Mouse (Mus musculus): Measurements from ENCODE around the gene Psg22. TPM values are rescaled to one million over a fixed set of nuclear protein-coding genes. Genes with fewer than 3 reads are reported as not detected.
A peak's percentile ranks its signal among the peaks of the same experiment; 100 is the strongest.
"Not testable (repeated sequence)": the region's sequence is repeated elsewhere in the genome, so short reads cannot be mapped to it uniquely, and the experiment has no call there.

Psg22 gene
- total and polyA plus RNA-seq, 2 experiments from 2014 or later: 0.05 TPM; not detected in 1

DNA sequence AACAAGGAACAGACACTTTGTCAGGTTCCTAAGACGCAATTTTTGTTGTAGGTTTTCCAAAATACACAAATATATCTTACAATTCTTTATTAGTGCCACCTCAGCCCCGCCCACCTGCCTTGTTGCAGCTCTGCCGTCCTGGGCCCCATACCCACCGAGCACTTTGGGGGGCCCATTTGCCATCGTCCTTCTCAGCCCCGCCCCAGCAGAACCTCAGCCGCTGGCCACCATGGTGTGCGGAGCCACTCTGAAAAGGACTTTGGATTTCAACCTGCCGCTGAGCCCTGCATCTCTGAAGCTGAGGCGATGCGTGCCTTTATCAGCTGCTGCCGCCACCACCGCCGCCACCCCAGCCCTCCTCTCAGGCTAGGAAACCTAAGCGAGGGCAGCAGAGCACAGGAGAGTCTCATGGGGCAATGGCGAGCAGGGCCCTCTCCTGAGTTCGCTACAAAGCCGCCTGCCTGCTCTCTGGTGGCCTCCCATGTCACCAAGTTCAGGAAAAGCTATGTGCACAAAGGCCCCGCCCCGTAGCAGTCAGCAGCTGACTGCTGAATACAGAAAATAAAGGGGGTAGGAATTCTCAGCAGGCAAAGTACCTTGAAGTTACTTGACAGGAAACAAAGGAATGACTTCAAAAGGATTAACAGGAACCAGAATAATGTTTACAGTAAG is 28.4 kb downstream of the Psg22 start:
- ATAC-seq (ENCODE audit: insufficient read depth, low read depth): no peak

DNA sequence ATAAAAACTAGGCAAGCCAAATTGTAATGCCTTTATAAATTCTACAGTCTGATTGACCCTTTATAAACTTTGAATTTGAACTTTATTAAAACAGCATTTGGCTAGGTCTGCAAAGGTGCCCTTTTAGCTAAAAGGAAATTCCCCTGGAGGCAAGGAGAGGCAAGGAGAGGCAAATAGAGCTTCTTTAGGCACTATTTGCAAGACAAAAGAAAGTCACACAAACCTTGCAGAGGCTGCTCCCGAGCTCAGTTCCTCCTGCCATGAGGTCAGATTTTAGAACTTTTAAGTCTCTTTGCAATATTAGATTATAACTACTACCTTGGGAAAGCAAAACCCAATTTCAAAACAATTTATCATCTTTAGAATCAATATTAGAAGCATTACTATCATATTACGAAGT is 29.5 kb downstream of the Psg22 start:
- H3K27me3 ChIP-seq (ENCODE audit: control insufficient read depth, insufficient read depth, low read length); H3K9me3 ChIP-seq (replicated peaks; ENCODE audit: control insufficient read depth, low read length): not testable (repeated sequence)
- 72% methylated on average over 2 of the region's 2 CpGs for WGBS

More for the DNA sequence above, 28.4 kb downstream of the Psg22 start:
- H3K27ac ChIP-seq (ENCODE audit: low read depth): no peak overlapping the region
- peak overlapping the region; percentile 29 for H3K4me3 ChIP-seq (ENCODE audit: low read depth, low read length)
- H3K9ac ChIP-seq (replicated peaks; ENCODE audit: low read depth, low read length): peak overlapping the region; percentile 46
- no peaks in the 10 kb centered on the region for H3K9me3 ChIP-seq (replicated peaks; ENCODE audit: control insufficient read depth, low read length)
- DNase-seq (ENCODE audit: low spot score): peak; percentile 14
- 10% methylated on average over 20 of the region's 20 CpGs for WGBS
- H3K27me3 ChIP-seq (ENCODE audit: control insufficient read depth, insufficient read depth, low read length): peaks cover 6% of the 10 kb centered on the region
- TF ChIP-seq EP300 (IDR thresholded peaks at IDR 0.05; ENCODE audit: low read depth) (no peak), CTCF (IDR thresholded peaks at IDR 0.05; ENCODE audit: low read depth) (no peak)
- peak overlapping the region; percentile 57 for H3K4me2 ChIP-seq (ENCODE audit: low read depth, low read length)
- H3K4me1 ChIP-seq (ENCODE audit: control insufficient read depth, insufficient read depth): 0 out of 2 replicates have a peak, but pooled peaks cover 3% of the 10 kb centered on the region
- no peaks in the 10 kb centered on the region for H3K36me3 ChIP-seq (replicated peaks; ENCODE audit: control insufficient read depth, insufficient read depth, low read length)

DNA sequence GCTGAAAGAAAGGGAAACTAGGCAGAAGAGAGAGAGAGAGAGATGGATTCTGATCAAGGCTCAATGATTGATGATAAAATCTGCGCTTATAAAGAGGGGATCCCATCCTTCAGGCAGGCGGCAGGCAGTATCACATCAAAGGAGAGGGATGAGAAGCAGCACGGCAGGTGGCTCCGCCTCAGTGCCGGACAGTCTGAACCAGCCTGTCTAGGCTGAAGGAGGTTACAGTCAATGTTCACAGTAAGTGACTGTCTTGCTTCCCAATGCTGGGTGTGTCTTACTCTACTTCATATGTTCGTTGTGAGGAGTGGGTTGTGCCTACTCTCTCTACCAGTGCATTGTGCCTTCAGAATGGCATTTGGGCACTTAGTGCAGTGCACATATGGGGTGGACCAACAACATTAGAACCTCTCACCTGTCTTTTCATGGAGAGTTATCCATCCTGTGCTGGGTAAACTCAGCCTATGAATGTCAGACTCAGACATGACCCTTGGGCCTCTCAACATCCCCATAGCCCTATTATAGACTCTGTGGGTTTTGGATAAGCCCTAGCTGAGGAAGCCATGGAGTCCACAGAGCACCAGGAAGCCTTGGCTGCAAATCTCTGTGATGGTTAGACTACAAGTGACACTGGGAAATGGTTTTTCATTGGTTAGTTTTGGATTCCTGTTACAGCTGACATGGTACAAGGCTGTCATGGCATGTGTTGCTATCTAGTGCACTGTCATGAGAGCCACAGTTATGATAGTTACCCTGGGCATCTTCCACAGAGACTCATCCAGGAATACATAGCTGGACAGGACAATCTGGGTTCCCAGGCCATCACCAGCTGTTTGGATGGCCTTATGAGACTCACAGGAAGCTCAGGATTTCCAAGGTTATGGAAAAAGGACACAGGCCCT is 31.4 kb downstream of the Psg22 start:
- TF ChIP-seq EP300 (IDR thresholded peaks at IDR 0.05; ENCODE audit: low read depth) (no peak), CTCF (IDR thresholded peaks at IDR 0.05; ENCODE audit: low read depth) (no peak)
- H3K9ac ChIP-seq (replicated peaks; ENCODE audit: low read depth, low read length): no peak overlapping the region
- no peaks in the 10 kb centered on the region for H3K36me3 ChIP-seq (replicated peaks; ENCODE audit: control insufficient read depth, insufficient read depth, low read length)
- no peak overlapping the region for H3K4me2 ChIP-seq (ENCODE audit: low read depth, low read length)
- ATAC-seq (ENCODE audit: insufficient read depth, low read depth): no peak
- H3K4me1 ChIP-seq (ENCODE audit: control insufficient read depth, insufficient read depth): 0 out of 2 replicates have a peak, but pooled peaks cover 3% of the 10 kb centered on the region
- no peak overlapping the region for H3K27ac ChIP-seq (ENCODE audit: low read depth)
- H3K4me3 ChIP-seq (ENCODE audit: low read depth, low read length): no peak overlapping the region
- peaks cover 6% of the 10 kb centered on the region for H3K27me3 ChIP-seq (ENCODE audit: control insufficient read depth, insufficient read depth, low read length)
- WGBS: 30% methylated on average over 6 of the region's 6 CpGs
- no peak for DNase-seq (ENCODE audit: low spot score)
- H3K9me3 ChIP-seq (replicated peaks; ENCODE audit: control insufficient read depth, low read length): no peaks in the 10 kb centered on the region

More for the DNA sequence above, 29.5 kb downstream of the Psg22 start:
- not testable (repeated sequence) for H3K4me3 ChIP-seq (ENCODE audit: low read depth, low read length); H3K36me3 ChIP-seq (replicated peaks; ENCODE audit: control insufficient read depth, insufficient read depth, low read length); H3K27ac ChIP-seq (ENCODE audit: low read depth); H3K4me2 ChIP-seq (ENCODE audit: low read depth, low read length); DNase-seq (ENCODE audit: low spot score); H3K4me1 ChIP-seq (ENCODE audit: control insufficient read depth, insufficient read depth); ATAC-seq (ENCODE audit: insufficient read depth, low read depth); H3K9ac ChIP-seq (replicated peaks; ENCODE audit: low read depth, low read length)

GRCm38 (mm10) chr7:18749896-18750477 is 32.1 kb downstream of the Psg22 start:
- not testable (repeated sequence) for H3K4me3 ChIP-seq (ENCODE audit: low read depth, low read length); H3K9ac ChIP-seq (replicated peaks; ENCODE audit: low read depth, low read length); H3K36me3 ChIP-seq (replicated peaks; ENCODE audit: control insufficient read depth, insufficient read depth, low read length); H3K27me3 ChIP-seq (ENCODE audit: control insufficient read depth, insufficient read depth, low read length); H3K4me2 ChIP-seq (ENCODE audit: low read depth, low read length); H3K27ac ChIP-seq (ENCODE audit: low read depth); H3K4me1 ChIP-seq (ENCODE audit: control insufficient read depth, insufficient read depth); H3K9me3 ChIP-seq (replicated peaks; ENCODE audit: control insufficient read depth, low read length)
- TF ChIP-seq CTCF (IDR thresholded peaks at IDR 0.05; ENCODE audit: low read depth): peak; percentile 92
- ATAC-seq (ENCODE audit: insufficient read depth, low read depth) (peak; percentile 83), DNase-seq (ENCODE audit: low spot score) (peak; percentile 69)
- WGBS: 47% methylated on average over 11 of the region's 13 CpGs

DNA sequence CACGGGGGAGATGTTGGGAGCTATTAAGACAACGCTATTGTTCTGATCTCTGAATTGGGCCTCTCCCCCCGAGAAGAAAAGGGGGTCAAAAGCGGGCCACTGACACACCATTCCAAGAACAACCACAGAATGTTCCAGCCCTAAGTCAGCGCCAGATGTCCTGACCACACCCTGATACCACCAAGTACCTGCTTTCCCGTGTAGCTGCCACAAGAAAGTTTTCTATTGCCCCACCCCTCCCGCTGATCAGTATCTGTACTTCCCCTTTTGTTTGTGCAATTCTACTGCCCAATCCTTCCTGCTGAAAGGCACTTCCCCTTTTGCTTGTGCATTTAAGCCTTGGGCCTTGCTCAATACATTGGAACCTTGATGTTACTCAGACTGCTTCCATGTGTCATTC is 42.3 kb downstream of the Psg22 start:
- not testable (repeated sequence) for ATAC-seq (ENCODE audit: insufficient read depth, low read depth); H3K9ac ChIP-seq (replicated peaks; ENCODE audit: low read depth, low read length); DNase-seq (ENCODE audit: low spot score); H3K27ac ChIP-seq (ENCODE audit: low read depth); H3K9me3 ChIP-seq (replicated peaks; ENCODE audit: control insufficient read depth, low read length); H3K4me3 ChIP-seq (ENCODE audit: low read depth, low read length); H3K4me2 ChIP-seq (ENCODE audit: low read depth, low read length); H3K27me3 ChIP-seq (ENCODE audit: control insufficient read depth, insufficient read depth, low read length); H3K4me1 ChIP-seq (ENCODE audit: control insufficient read depth, insufficient read depth); H3K36me3 ChIP-seq (replicated peaks; ENCODE audit: control insufficient read depth, insufficient read depth, low read length)
- 75% methylated on average over 7 of the region's 7 CpGs for WGBS

- H3K4me3 ChIP-seq (ENCODE audit: low read depth, low read length); ATAC-seq (ENCODE audit: insufficient read depth, low read depth): not testable (repeated sequence)
- WGBS: no CpG with 5 or more reads among the region's 2 CpGs
Measured at GRCm38 (mm10) chr7:18762885-18763284, 45.0 kb downstream of the Psg22 start.

More at GRCm38 (mm10) chr7:18762885-18763284, 45.0 kb downstream of the Psg22 start:
- not testable (repeated sequence) for H3K9me3 ChIP-seq (replicated peaks; ENCODE audit: control insufficient read depth, low read length); H3K27ac ChIP-seq (ENCODE audit: low read depth); H3K9ac ChIP-seq (replicated peaks; ENCODE audit: low read depth, low read length); H3K4me2 ChIP-seq (ENCODE audit: low read depth, low read length); DNase-seq (ENCODE audit: low spot score); H3K4me1 ChIP-seq (ENCODE audit: control insufficient read depth, insufficient read depth); H3K27me3 ChIP-seq (ENCODE audit: control insufficient read depth, insufficient read depth, low read length); H3K36me3 ChIP-seq (replicated peaks; ENCODE audit: control insufficient read depth, insufficient read depth, low read length)
